Mouse (Mus musculus): Measurements from ENCODE around the gene Dennd1b.

Dennd1b gene

DNA sequence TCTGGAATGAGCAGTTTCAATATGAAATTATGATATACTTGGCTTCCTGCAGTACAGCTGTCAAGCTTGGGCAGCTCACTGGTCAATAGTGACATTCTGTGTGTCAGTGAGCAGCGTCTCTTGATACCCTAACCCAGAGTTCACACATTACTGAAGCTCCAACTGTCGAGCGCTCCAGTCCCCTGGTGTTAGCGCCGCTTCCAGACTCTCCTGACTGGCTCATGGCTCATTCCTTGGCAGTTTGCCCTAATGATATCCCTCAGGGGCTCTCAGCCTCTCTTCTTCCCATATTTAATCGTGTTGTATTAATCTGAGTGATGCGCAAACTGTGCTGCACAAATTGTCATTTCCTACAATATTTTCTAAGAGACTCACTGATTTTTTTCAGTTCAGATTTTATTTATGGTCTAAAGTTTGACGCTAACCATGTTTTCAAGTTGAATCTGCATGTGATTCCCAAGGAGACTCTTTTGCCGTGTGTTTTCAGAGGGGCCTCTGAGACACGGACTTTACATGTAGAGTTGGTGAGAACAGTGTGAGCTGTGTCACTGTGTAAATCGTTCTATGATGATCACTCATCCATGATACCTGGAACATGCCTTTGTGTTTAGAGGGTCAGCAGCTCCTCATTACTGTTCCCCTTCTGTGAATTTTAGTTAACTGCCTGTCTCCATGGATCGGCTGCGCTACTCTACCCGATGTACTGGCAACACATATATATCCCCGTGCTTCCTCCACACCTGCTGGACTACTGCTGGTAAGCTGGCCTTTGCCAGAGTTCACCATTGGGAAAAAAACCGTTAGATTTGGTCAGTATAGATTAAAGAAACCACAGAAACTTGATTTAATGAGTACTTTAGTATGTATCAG, 117.5 kb downstream of the Dennd1b start:
- no peak for DNase-seq (ENCODE audit: low spot score in 2 of 2)

DNA sequence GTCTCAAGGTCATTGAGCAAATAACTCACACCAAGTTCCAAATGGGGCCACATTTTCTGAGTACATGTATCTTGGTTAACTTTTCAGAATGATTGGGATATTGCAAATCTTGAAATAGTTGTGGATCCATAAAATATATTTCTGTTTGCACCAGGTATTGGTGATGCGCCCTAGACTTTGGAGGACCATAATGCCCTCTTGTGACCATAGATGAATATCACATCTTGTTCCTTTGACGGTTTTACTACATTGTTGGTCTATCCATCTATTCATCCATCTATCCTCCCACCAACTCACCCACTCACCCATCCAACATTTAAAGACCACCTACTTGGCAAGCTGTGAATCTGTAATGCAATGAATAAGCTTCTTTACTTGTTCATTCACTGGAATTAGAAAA, 120.1 kb downstream of the Dennd1b start:
- no peak for DNase-seq (ENCODE audit: low spot score in 2 of 2)

DNA sequence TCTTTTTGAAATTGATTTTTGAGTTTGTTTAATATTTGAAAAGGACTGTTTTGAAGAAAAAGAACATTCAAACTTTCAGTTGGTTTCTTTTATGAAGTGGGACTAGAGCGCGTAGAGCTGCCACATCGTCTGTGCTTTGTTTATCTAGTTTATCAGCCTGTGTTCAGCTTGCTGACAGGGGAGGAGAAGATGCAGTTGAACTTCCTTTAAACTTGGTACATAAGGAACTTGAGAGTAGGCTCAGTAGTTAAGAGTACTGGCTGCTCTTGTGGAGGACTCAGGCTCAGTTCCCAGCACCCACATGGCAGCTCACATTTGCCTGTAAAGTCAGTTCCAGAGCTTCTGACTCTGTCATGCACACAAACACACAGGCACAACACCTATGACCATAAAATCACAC, 124.3 kb downstream of the Dennd1b start:
- DNase-seq (ENCODE audit: low spot score in 2 of 2), result no peak

DNA sequence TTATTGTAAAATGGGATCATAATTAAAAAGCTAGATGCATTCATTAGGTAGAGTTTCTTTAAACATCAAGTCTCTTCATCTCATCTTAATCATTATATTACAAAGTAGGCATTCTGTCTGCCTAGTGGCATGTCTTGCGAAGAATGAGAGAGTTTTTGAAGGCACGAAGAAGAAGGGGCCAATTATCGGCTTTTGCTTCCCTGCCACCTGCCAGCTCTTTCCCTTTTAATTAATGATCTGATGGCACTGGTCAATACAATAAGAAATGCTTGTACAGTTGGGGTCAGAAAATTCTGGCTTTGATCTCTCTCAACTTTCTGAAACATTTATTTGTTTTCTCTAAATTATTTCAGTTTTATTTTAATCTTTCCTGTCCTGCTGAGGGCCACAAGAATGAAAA, 127.5 kb downstream of the Dennd1b start:
- DNase-seq (ENCODE audit: low spot score in 2 of 2), result no peak

DNA sequence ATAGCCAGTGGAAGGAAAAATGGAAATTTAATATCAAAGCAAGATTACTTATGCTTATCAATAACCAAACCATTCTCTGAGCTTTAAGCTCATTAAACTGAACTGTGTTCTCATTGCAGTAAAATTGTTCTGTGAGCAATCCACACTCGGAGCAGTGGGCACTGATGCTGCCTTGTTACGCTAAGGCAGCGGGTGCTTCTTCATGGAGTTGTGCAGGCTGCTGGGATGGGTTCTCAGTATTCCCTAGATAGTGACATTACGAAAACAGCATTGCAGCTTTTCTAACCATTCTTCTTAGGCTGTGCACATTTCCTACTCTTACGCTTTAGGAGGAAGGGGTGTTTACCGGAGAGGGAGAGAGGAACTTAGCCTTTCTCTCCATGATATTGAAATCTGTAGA, 128.5 kb downstream of the Dennd1b start:
- DNase-seq (ENCODE audit: low spot score in 2 of 2), result no peak

DNA sequence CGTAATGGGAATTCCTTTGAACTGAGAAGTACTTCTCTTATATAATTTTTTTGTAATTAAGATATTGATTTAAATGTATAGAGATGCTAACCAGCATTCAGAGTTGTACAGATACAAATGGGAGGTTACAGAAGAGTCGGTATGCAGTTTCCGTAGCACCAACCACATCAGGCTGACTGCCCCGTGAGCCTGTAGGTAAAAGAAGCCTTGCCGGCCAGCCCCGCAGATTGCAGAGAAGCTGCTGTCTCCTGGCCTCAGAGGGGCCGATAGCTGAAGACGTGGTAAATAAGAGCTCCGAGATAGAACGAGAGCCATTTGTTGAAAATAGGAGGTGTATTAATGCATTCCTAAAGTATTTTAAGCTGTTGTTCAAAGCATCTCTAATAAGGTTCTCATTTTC, 128.9 kb downstream of the Dennd1b start:
- DNase-seq (ENCODE audit: low spot score in 2 of 2), result no peak

DNA sequence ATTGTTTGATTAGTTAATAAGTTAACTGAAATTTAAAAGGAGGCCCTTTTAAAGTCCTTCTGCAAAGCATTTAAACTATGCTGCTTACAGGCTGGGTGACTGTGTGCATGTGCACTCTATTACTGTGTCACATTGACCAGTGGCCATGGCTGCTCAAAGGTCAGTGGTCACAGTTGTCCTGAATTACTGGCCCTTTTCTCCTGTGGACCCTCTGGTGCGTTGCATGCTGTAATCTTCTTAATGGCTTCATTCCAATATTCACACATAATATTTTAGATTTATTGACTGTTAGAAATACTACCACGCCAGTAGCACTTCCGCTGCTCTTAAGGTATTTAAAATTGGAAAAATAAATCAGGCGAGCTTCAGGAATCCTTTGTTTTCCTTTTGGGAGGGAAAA, 129.5 kb downstream of the Dennd1b start:
- no peak for DNase-seq (ENCODE audit: low spot score in 2 of 2)

DNA sequence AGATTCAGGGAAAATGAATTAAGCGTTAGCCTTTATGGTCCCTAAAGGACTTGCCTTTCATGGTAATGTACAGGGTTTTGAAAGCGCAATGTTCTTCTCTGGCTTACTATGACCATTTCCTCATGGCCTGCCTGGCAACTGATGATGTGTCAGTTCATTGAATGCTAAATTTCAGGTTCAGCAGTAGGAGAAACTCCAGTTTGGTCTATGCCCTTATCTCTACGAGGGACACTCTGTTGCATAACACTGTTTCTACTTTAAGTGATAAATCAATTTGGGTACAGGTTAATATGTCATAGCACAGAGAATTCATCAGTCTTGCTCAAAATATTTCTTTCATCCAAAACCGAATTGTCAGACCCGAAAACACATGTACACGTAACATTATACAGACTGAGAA, 133.1 kb downstream of the Dennd1b start:
- DNase-seq (ENCODE audit: low spot score in 2 of 2), result no peak

DNA sequence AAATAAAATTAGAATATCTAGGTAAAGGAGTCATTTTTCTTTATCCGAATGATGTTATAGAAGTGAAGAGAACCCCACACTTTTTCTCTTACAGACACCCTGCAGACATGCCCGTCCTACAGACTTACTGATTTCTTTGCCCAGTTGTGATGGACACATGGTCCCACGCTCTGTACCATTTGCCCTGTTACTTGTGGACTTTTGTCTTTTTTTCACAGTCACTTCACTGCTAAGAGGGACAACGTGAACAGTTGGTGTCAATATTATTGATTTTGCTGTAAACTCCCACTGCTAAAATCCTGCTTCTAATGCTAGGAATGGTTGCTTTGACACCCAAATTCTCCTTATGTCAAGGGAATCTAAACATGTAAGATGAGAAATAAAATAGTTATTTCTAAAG, 134.9 kb downstream of the Dennd1b start:
- DNase-seq (ENCODE audit: low spot score in 2 of 2), result no peak

DNA sequence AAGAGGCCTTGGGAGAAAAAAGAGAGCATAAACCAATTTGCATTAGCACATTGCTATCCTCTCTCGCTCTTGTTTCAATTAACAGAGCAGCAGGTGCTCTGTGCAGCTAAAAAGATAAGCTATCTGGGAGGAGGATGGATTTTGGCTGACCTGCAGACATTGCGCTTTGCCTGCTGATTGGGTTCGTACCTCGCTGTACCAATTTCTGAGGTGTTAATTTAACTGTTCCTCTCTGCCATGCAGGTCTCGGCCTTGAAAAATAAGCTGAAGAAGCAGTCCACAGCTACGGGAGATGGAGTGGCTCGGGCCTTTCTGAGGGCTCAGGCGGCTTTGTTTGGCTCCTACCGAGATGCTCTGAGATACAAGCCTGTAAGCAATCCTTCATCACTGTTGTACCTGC, 138.5 kb downstream of the Dennd1b start:
- DNase-seq (ENCODE audit: low spot score in 2 of 2), result no peak

DNA sequence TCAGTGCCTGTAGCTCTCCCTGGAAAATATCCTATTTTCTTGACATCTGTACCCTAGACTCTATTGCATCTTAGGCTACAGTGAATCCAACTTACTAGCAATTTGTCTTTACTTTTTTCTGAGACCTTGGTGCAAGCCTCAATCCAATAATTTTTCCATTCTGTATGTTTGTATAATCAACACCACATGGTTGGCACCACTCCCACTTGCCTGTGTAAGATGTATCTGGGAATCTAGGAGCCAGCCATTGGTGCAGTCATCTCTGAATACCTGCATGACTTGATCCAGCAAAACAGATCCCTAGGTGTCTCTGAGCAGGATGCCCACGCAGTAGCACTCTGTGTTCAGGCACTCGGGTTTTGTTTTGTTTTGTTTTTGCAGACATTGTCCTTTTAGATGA, 145.0 kb downstream of the Dennd1b start:
- no peak for DNase-seq (ENCODE audit: low spot score in 2 of 2)

DNA sequence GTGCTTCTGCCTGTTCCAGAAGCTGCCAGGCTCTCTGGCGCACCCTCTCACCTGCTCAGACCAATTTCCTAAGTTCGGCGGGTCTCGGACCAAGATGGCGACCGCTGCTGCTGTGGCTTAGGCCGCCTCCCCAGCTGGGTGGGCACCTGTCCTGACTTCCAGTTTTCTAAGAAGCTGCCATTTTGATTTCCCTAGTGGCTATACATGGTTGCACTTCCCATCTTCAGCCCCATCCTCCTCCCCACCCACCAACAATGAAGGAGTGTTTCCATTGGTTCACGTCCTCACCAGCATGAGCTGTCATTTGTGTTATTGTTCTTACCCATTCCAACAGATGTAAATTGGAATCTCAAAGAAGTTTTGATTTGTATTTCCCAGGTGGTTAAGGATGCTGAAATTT, 159.4 kb downstream of the Dennd1b start:
- no peak for DNase-seq (ENCODE audit: low spot score in 2 of 2)

DNA sequence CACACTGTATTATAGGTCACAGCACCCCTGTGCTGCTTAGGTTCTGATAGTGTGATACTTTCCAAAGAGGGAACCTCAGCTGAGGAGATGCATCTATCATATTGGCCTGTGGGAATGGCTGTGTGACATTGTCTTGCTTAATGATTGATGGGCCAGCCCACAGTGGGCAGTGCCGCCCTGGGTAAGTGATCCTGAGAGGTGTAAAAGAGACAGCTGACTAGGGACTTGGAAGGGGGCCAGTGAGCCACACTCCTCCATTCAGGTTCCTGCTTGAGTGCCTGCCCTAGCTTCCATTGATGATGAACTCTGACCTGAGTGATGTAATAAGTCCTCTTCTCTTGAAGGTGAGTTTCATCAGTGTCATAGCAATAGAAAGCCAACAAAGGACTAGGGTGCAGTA, 176.4 kb downstream of the Dennd1b start:
- DNase-seq (ENCODE audit: low spot score in 2 of 2), result no peak

DNA sequence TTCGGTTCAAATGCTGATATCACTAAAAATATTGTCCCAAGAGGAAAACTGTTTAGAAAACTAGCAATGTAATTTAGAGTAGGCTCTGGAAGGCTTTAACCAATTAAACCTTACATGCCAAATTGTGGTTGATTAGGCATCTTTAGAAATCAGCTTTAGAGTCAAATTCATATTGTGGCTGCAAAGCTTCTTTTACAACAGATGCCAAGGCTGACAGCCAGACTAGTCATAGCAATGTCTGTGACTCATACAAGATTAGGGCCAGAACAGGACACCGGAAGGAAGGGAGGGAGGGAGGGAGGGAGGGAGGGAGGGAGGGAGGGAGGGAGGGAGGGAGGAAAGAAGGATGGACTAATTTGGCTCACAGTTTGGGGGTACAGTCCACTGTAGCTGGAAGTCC, 182.3 kb downstream of the Dennd1b start:
- no peak for DNase-seq (ENCODE audit: low spot score in 2 of 2)

DNA sequence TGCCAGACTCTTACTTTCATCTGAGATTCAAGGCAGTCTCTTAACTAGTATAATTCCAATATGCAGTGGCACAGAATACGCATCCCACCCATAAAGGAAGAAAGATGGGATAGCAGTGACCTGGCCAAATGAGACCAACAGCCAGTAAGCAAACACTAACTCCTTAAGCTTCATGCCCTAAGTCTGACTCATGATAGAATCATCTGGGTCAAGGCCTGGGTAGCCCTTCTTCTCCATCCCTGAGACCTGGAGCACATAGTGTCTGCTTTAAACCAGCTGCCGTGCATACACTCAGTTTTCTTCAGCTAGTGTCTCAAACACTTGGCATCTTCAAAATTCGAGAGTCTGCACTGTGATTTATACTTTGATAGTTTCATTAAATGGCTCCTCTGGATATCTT, 183.1 kb downstream of the Dennd1b start:
- no peak for DNase-seq (ENCODE audit: low spot score in 2 of 2)

DNA sequence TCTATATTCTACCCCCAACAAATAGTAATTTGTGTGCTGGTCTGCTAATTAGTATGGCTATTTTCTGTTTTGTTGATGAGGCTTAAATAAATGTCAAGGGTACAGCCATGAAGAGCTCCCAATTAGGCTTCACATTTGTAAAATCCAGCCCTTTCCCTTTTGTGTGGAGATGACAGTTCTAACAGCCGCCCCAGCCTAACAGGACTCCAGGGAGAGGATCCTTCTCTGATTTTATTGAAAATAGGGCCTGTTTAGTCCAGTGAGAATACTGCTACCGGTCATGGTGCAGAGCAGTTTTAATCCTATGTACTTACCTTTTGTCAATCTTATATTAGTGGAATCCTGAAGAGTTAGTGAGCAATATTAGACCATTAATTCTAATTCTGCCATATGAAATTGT, 189.8 kb downstream of the Dennd1b start:
- DNase-seq (ENCODE audit: low spot score in 2 of 2), result no peak

DNA sequence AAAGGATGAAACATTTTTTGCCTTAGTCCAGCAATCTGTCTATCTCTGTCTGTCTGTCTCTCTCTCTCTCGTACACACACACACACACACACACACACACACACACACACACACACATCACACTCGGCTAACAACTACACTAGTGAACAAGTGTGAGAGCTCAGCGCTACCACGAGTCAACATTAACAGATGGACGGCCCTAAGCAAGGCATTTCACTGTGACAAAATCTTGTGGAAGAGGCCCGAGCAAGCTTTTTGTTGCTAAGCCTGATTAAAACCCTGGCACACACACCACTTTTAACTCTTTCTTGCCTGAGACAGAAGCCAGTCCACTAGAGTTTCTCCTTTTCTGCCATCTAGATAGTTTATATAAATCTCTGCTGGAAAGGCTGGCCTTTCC, 190.3 kb downstream of the Dennd1b start:
- DNase-seq (ENCODE audit: low spot score in 2 of 2), result no peak

DNA sequence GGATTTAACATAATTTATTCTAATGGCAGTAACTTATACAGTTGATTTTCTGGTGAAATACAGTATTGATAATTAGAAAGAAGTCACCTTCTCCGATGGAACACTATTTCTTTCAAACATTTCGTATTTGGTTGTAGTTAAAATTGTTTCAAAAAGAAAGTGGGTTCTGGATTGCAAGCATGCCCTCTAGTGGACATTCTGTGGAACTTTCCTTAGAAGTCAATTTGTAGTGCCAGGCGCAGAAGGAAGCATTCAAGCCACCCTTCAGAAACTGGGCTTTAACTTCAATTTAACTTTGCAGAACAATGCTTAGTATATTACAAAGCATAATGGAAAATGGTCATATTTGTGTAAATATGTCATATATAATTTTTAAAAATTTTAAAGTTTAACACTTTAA, 193.2 kb downstream of the Dennd1b start:
- DNase-seq (ENCODE audit: low spot score in 2 of 2), result no peak

DNA sequence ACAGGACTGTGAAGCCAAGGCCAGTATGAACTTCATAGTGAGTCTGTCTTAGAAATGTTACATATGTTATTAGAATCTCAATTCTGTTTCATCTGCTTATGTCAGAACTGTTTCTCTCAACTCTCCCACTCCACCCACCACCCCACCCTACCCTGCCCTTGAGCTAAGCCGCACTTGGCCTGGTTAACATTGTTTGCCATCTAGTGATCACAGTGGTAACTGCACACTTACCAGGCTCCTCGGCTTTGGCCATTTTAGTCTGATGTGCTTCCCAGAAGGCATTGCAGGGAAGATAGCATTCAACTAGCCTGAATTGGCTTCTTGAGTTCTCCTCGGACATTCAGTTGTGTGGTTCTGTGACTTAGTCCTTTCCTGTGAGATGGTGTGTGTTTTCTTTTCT, 198.4 kb downstream of the Dennd1b start:
- DNase-seq (ENCODE audit: low spot score in 2 of 2), result no peak

DNA sequence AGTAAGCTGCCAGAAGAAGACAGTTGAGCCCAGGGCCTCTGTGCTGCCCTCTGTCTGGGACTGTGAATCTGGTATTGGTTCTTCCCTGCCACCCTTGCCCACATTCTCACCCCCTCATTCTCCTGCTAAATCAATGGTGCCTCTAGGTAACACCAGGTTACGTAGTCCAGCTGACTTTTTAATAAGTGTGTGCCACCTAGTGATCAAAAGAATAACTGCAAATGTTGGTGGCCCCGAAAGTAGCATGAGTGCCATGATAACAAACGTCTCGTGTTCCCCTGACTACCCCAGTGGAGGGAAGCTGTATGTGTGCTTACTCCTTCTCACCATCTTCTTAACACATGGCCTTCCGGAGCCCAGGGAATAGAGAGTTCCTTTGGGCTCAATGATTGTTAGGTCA, 199.6 kb downstream of the Dennd1b start:
- DNase-seq (ENCODE audit: low spot score in 2 of 2), result no peak

DNA sequence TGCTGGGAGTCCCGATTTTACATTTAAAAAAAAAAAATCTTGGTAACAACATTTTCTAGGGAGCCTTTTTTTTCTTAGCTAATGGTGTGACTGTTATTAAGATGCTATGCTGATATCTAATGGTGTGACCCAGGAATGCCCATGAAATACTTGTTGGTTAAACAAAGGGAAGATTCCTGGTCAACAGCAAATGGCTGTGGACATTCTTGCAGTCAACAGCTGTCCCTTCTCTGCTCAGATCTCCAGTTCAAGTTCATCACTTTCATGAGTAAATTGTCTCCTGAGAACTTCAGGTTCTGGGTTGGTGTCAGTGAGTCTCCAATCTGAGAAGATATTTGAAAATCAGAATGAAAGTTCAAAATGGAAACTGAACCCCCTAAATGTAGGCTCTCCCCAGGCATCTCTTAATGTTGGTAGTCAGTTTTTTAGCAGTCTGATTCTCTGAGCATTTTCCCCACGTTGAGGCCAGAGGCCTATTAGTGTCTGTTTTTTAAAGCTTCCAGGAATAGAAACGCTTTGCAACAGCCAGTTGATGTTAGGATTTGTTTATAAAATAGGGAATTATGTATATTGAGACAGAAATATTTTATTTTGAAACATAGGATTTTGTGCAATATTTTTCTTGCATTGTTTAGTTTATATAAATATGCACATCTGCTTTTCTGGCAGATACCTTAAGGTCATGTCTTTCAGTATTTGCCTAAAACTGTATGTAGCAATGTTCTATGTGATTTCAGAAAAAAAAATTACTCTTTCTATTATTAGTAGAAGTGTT, 211.0 kb downstream of the Dennd1b start:
- no peak for DNase-seq (ENCODE audit: low spot score in 2 of 2)

DNA sequence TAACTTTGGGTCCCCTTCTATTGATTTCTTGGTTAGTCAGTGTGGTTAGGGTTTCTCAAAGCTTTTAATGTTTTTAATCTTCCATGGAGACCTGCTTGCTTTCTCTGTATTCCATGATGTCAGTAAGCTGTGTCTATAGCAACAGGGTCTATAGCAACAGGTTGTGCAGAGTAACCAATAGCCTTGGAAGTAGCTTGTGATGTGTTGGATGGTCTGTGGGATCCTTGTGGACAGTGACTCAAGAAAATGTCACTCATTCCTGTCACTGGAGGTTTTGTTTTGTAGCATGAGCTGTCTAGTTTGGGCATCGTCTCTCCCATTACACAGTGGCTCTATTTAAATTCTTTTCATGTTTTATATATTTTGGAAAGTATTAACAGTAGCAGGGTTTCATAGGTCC, 216.5 kb downstream of the Dennd1b start:
- DNase-seq (ENCODE audit: low spot score in 2 of 2), result no peak

DNA sequence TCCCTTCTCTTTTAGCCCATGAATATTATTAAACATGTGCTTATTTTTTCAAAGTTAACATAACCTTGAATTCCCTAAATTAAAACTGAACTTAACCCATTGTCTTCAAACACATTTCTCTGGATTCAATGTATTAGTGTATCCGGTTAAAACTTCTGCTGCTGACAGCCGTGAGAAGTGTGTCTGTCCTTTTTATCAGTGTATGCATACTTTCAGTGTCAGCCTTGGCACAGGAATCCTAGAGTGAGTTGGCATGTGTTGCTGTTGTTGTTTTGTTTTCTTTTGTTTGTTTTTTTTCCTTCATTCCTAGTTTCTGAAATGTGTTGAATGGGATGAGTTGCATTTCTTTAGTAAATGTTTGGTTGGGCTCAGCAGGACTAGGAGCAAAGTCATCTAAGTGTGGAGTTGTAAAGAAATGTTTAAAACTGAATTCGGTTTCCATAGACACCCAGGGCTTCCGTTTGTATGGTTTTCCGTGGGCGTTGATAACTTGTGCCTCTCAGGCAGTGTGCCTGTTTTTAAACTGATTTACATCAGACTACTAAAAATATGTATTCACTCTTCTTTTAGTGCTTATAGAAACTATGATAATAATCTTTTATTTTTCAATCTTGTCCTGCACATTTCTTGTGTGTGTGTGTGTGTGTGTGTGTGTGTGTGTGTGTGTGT, 217.4 kb downstream of the Dennd1b start:
- DNase-seq (ENCODE audit: low spot score in 2 of 2), result peak in 1 of 2 experiments; percentile 18
